Mouse (Mus musculus) megakaryocyte, embryonic 14.5 days (primary cell): ENCODE measurements around the gene Etnk1.

Experiments used
- FLI1 ChIP-seq: IDR thresholded peaks from 2 replicates; pipeline ENCODE4 v1.6.1; 2012; ENCODE audit warnings: low read length, inconsistent platforms, mixed read lengths
- GATA1 ChIP-seq: IDR thresholded peaks from 3 replicates; pipeline ENCODE4 v1.6.1; 2012; ENCODE audit warnings: mixed read lengths, low read length, inconsistent platforms, borderline replicate concordance

DNA sequence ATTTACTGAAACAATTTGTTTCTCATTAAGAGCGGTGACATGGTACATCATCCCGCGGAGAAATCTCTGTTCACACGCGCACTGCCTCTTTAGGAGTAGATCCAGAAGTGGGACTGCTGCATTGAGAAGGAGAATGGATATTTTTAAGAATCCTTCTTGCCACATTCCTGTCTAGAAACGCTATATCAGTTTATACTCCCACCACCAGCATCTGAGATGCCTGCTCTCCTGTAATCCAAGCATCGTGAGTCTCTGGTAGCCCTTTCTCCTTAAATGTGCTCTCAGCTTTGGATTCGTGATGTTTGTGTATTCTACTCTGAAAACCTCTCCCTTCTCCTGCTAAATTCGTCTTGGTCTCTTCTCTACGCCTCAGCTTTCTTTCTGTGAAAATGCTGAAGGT lies 98.5 kb downstream of the Etnk1 start:
- TF ChIP-seq GATA1 (no peak), FLI1 (no peak)
